Mouse (Mus musculus) thymus, postnatal 36 days (tissue): ENCODE measurements around the gene Usp46.
"Not testable (repeated sequence)": the region's sequence is repeated elsewhere in the genome, so short reads cannot be mapped to it uniquely, and the experiment has no call there.

Source experiments
- DNase-seq, 2 experiments: peaks; one replicate each; pipeline ENCODE4 v3.0.0; 2022; ENCODE audit warnings: mixed read lengths in 2 of 2

Usp46 gene

GRCm38 (mm10) chr5:74020506-74020905 is 47.7 kb downstream of the Usp46 start:
- DNase-seq = no peak

- DNase-seq = no peak
These were observed 49.2 kb downstream of the Usp46 start for GRCm38 (mm10) chr5:74018870-74019565.

GRCm38 (mm10) chr5:74017488-74017887 is 50.7 kb downstream of the Usp46 start:
- no peak for DNase-seq

GRCm38 (mm10) chr5:74011629-74012028 is 56.6 kb downstream of the Usp46 start:
- no peak for DNase-seq

- no peak for DNase-seq
These were observed 60.6 kb downstream of the Usp46 start for GRCm38 (mm10) chr5:74007492-74008070.

GRCm38 (mm10) chr5:74005936-74006335 is 62.3 kb downstream of the Usp46 start:
- DNase-seq = no peak

GRCm38 (mm10) chr5:74001743-74002142 is 66.5 kb downstream of the Usp46 start:
- DNase-seq = no peak

- no peak for DNase-seq
These were observed 69.3 kb downstream of the Usp46 start for GRCm38 (mm10) chr5:73998966-73999365.

GRCm38 (mm10) chr5:73994850-73995249 is 73.4 kb downstream of the Usp46 start:
- no peak for DNase-seq

GRCm38 (mm10) chr5:73993538-73993937 is 74.7 kb downstream of the Usp46 start:
- no peak for DNase-seq

GRCm38 (mm10) chr5:73992321-73992720 is 75.9 kb downstream of the Usp46 start:
- no peak for DNase-seq

- no peak for DNase-seq
These were observed 78.7 kb downstream of the Usp46 start for GRCm38 (mm10) chr5:73989532-73989931.

GRCm38 (mm10) chr5:73987777-73988560 is 80.3 kb downstream of the Usp46 start:
- no peak for DNase-seq

- no peak for DNase-seq
These were observed 90.8 kb downstream of the Usp46 start for GRCm38 (mm10) chr5:73977426-73977825.

GRCm38 (mm10) chr5:73971701-73972100 is 96.5 kb downstream of the Usp46 start:
- DNase-seq = no peak

- DNase-seq = no peak
These were observed 98.1 kb downstream of the Usp46 start for GRCm38 (mm10) chr5:73970024-73970628.

- DNase-seq = no peak
These were observed 98.9 kb downstream of the Usp46 start for GRCm38 (mm10) chr5:73969338-73969737.

- DNase-seq = no peak
These were observed 108.5 kb downstream of the Usp46 start for GRCm38 (mm10) chr5:73959779-73960178.

- DNase-seq = not testable (repeated sequence)
These were observed 109.6 kb downstream of the Usp46 start for GRCm38 (mm10) chr5:73958614-73959013.

- no peak for DNase-seq
These were observed 110.1 kb downstream of the Usp46 start for GRCm38 (mm10) chr5:73958096-73958495.

- no peak for DNase-seq
These were observed 112.5 kb downstream of the Usp46 start for GRCm38 (mm10) chr5:73955691-73956090.

GRCm38 (mm10) chr5:73955005-73955404 is 113.2 kb downstream of the Usp46 start:
- no peak for DNase-seq

GRCm38 (mm10) chr5:73953066-73953614 is 115.1 kb downstream of the Usp46 start:
- DNase-seq = no peak
